20 mouse cellular contexts compared by ENCODE assay signal in the genomic region with DNA sequence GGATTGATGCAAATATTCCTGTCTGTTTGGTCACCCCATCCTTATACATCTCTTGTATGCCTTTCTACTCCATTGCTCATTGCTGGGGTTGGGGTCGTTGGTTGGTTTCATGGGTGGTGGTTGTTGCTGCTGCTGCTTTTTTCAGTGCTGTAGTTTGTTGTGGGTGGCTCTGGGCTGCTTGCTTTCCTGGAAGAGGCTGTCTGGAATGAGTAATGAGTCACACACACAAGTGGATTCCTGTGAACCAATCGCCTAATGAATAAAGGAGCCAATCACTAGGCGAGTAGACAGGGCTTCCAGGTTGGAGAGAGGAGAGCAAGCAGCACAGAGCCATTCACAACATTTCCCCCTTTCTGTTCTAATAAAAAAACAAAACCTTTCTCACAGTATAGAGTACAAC. TPM values are rescaled to one million over a fixed set of nuclear protein-coding genes. Genes with fewer than 3 reads are reported as not detected.
DNase-seq lines count a peak whose midpoint lies in the region; ATAC-seq and TF ChIP-seq lines count a peak whose summit lies in the region.
"Had no signal": no experiment of that assay in that cellular context is flagged by ENCODE, and none has a peak within 500 bp of the region (broad histone marks: within the 10 kb centered on the region; RNA-seq: fewer than 3 reads in every experiment).

No protein-coding gene starts in this region.

- no peak overlapping the region for H3K4me3 ChIP-seq in lung, postnatal 0 days (ENCODE audit: low read depth, low read length)
- no peak overlapping the region for H3K4me3 ChIP-seq in stomach, postnatal 0 days (ENCODE audit: low read depth, low read length)
- no peak overlapping the region for H3K4me3 ChIP-seq in embryonic facial prominence, embryonic 10.5 days
- H3K4me3 ChIP-seq: embryonic facial prominence, embryonic 12.5 days; forebrain, embryonic 13.5 days; forebrain, embryonic 15.5 days had no signal

- 73% methylated on average over 3 of the region's 3 CpGs for WGBS in lung, postnatal 0 days
- 74% methylated on average over 3 of the region's 3 CpGs for WGBS in stomach, postnatal 0 days
- 92% methylated on average over 3 of the region's 3 CpGs for WGBS in embryonic facial prominence, embryonic 10.5 days

- DNase-seq in lung, postnatal 0 days (ENCODE audit: low spot score): peak; percentile 37
- DNase-seq in lung, postnatal 14 days: no peak
- peak; percentile 11 for DNase-seq in 3T3-L1 (ENCODE audit: low read depth, low spot score)
- peak; percentile 15 for DNase-seq in NIH3T3 (ENCODE audit: low read depth)
- no peak for DNase-seq in stomach, postnatal 0 days (ENCODE audit: low spot score)
- DNase-seq in embryonic facial prominence, embryonic 10.5 days (ENCODE audit: low spot score): no peak
- DNase-seq in cerebellum, adult 8-10 months: no peak
- DNase-seq: adrenal gland, adult 8-10 months; adrenal gland, postnatal 14 days; adrenal gland, postnatal 36 days; cerebellum, adult 11-12 months; cerebellum, adult 2 months; cerebellum, adult 9-11 months; cerebellum, postnatal 14 days; cerebellum, postnatal 36 days; embryo, embryonic 11 days; forebrain, postnatal 0 days had no signal

- H3K27me3 ChIP-seq in lung, postnatal 0 days (replicated peaks; ENCODE audit: insufficient read depth, low read length): no peaks in the 10 kb centered on the region
- H3K27me3 ChIP-seq in stomach, postnatal 0 days (ENCODE audit: control insufficient read depth, insufficient read depth, low read length): no peaks in the 10 kb centered on the region
- H3K27me3 ChIP-seq in embryonic facial prominence, embryonic 10.5 days (replicated peaks; ENCODE audit: low read depth, poor library complexity, severe bottlenecking): no peaks in the 10 kb centered on the region
- H3K27me3 ChIP-seq: embryonic facial prominence, embryonic 12.5 days; forebrain, embryonic 13.5 days; forebrain, embryonic 15.5 days had no signal

- H3K27ac ChIP-seq in lung, postnatal 0 days (ENCODE audit: low read length): no peak overlapping the region
- no peak overlapping the region for H3K27ac ChIP-seq in stomach, postnatal 0 days (replicated peaks)
- H3K27ac ChIP-seq in embryonic facial prominence, embryonic 10.5 days (replicated peaks): no peak overlapping the region
- H3K27ac ChIP-seq: embryonic facial prominence, embryonic 12.5 days; forebrain, embryonic 13.5 days; forebrain, embryonic 15.5 days had no signal

- H3K9ac ChIP-seq in lung, postnatal 0 days (replicated peaks; ENCODE audit: low read depth): no peak overlapping the region
- no peak overlapping the region for H3K9ac ChIP-seq in stomach, postnatal 0 days (ENCODE audit: low read length)
- H3K9ac ChIP-seq: embryonic facial prominence, embryonic 12.5 days; forebrain, embryonic 13.5 days; forebrain, embryonic 15.5 days; forebrain, postnatal 0 days had no signal

- TF ChIP-seq EP300 in lung, postnatal 0 days (IDR thresholded peaks at IDR 0.05): no peak
- no peak for TF ChIP-seq EP300 in stomach, postnatal 0 days (optimal IDR thresholded peaks at IDR 0.05)

- no peak overlapping the region for H3K4me2 ChIP-seq in lung, postnatal 0 days (replicated peaks; ENCODE audit: low read depth, low read length)
- no peak overlapping the region for H3K4me2 ChIP-seq in stomach, postnatal 0 days (replicated peaks; ENCODE audit: low read depth)
- H3K4me2 ChIP-seq: embryonic facial prominence, embryonic 12.5 days; forebrain, embryonic 13.5 days; forebrain, embryonic 15.5 days had no signal

- H3K36me3 ChIP-seq in lung, postnatal 0 days (ENCODE audit: insufficient read depth, low read length): 0 out of 2 replicates have a peak, but pooled peaks cover 7% of the 10 kb centered on the region
- peaks cover 14% of the 10 kb centered on the region for H3K36me3 ChIP-seq in stomach, postnatal 0 days (ENCODE audit: control insufficient read depth, insufficient read depth, low read length)
- H3K36me3 ChIP-seq in embryonic facial prominence, embryonic 10.5 days (replicated peaks): peaks cover 63% of the 10 kb centered on the region
- H3K36me3 ChIP-seq: forebrain, embryonic 15.5 days had no signal

- no peak; the same call in 1 of the 2 replicates for TF ChIP-seq CTCF in lung, postnatal 0 days (IDR thresholded peaks at IDR 0.05)
- no peak for TF ChIP-seq CTCF in stomach, postnatal 0 days (IDR thresholded peaks at IDR 0.05; ENCODE audit: low read depth)

- ATAC-seq in lung, postnatal 0 days: peak; percentile 32; the same call in 1 of the 2 replicates
- ATAC-seq in stomach, postnatal 0 days (ENCODE audit: low FRiP score, low TSS enrichment): 0 out of 2 replicates have a peak, but pooled peaks have one; percentile 33
- ATAC-seq: forebrain, embryonic 13.5 days; forebrain, embryonic 15.5 days; forebrain, postnatal 0 days had no signal

- H3K9me3 ChIP-seq in lung, postnatal 0 days (ENCODE audit: low read length): no peaks in the 10 kb centered on the region
- no peaks in the 10 kb centered on the region for H3K9me3 ChIP-seq in stomach, postnatal 0 days (ENCODE audit: control insufficient read depth, low read length)
- no peaks in the 10 kb centered on the region for H3K9me3 ChIP-seq in embryonic facial prominence, embryonic 10.5 days
- H3K9me3 ChIP-seq: embryonic facial prominence, embryonic 12.5 days; forebrain, embryonic 13.5 days; forebrain, embryonic 15.5 days had no signal

- H3K4me1 ChIP-seq in lung, postnatal 0 days (ENCODE audit: insufficient read depth, low read depth, low read length): peaks cover 4% of the 10 kb centered on the region; the same call in 1 of the 2 replicates
- 0 out of 2 replicates have a peak, but pooled peaks cover 2% of the 10 kb centered on the region for H3K4me1 ChIP-seq in stomach, postnatal 0 days (replicated peaks; ENCODE audit: control insufficient read depth, insufficient read depth)
- H3K4me1 ChIP-seq in embryonic facial prominence, embryonic 10.5 days: no peaks in the 10 kb centered on the region
- H3K4me1 ChIP-seq: forebrain, embryonic 13.5 days; forebrain, embryonic 15.5 days had no signal

RNA-seq across cellular contexts. Expression of a gene that starts 57.7 kb away (rescaled TPM):
- polyA plus RNA-seq in lung, postnatal 0 days (2015; fragmentation: Nextera tagmentation; extraction: Ambion mirVana): 95.5 and 96.2 TPM in 2 replicates
- polyA plus RNA-seq in stomach, postnatal 0 days (2015; fragmentation: Nextera tagmentation; extraction: Ambion mirVana): 76.8 and 85.8 TPM in 2 replicates
- polyA plus RNA-seq in embryonic facial prominence, embryonic 10.5 days (2016; fragmentation: Nextera tagmentation; extraction: Ambion mirVana): 107 and 110 TPM in 2 replicates

Comparison
In these comparisons a context has a peak if more than half of its experiments do, and no peak if none do; other contexts are left out.
1. DNase-seq: peak in lung, postnatal 0 days (single experiment), 3T3-L1 (single experiment) and NIH3T3 (single experiment); none in lung, postnatal 14 days (single experiment), stomach, postnatal 0 days (single experiment), embryonic facial prominence, embryonic 10.5 days (single experiment) and cerebellum, adult 8-10 months (single experiment).